Mouse (Mus musculus) liver, embryonic 11.5 days (tissue): Measurements from ENCODE around the gene H2-Q7. TPM values are rescaled to one million over a fixed set of nuclear protein-coding genes. Genes with fewer than 3 reads are reported as not detected.
"Not testable (repeated sequence)": the region's sequence is repeated elsewhere in the genome, so short reads cannot be mapped to it uniquely, and the experiment has no call there.

Experiments used
- ATAC-seq: fragments of 200-750 bp; cut with Nextera tagmentation; replicated peaks from 2 replicates; pipeline ENCODE4 v1.8.0; 2017; ENCODE audit warnings: moderate number of reproducible peaks, mild to moderate bottlenecking, moderate TSS enrichment, moderate library complexity; ENCODE audit not compliant: low FRiP score
- DNase-seq: peaks from one replicate; pipeline ENCODE4 v3.0.0-alpha.2; 2017; ENCODE audit warnings: low spot score
- H3K27ac ChIP-seq: fragments of 300-500 bp; sonication (generic); 2 replicates; pipeline ENCODE4 v1.5.1; 2014; ENCODE audit warnings: mild to moderate bottlenecking, low read depth, low read length, control low read depth
- H3K27me3 ChIP-seq: fragments of 300-500 bp; sonication (generic); replicated peaks from 2 replicates; pipeline ENCODE4 v1.6.1; 2014; ENCODE audit warnings: low read length, mixed read lengths; ENCODE audit not compliant: control insufficient read depth, insufficient read depth
- H3K36me3 ChIP-seq: fragments of 300-500 bp; sonication (generic); 2 replicates; pipeline ENCODE4 v1.6.1; 2014; ENCODE audit warnings: mild to moderate bottlenecking, low read length, moderate library complexity, mixed read lengths; ENCODE audit not compliant: control insufficient read depth, insufficient read depth
- H3K4me1 ChIP-seq: fragments of 300-500 bp; sonication (generic); replicated peaks from 2 replicates; pipeline ENCODE4 v1.6.1; 2014; ENCODE audit warnings: low read length, mixed read lengths; ENCODE audit not compliant: control insufficient read depth, insufficient read depth
- H3K4me2 ChIP-seq: fragments of 300-500 bp; sonication (generic); 2 replicates; pipeline ENCODE4 v1.6.1; 2014; ENCODE audit warnings: mild to moderate bottlenecking, control low read depth, moderate library complexity
- H3K4me3 ChIP-seq: fragments of 300-500 bp; sonication (generic); 2 replicates; pipeline ENCODE4 v1.5.1; 2014; ENCODE audit warnings: low read depth, low read length, control low read depth
- H3K9ac ChIP-seq: fragments of 300-500 bp; sonication (generic); 2 replicates; pipeline ENCODE4 v1.6.1; 2014; ENCODE audit warnings: low read depth, low read length, control low read depth
- H3K9me3 ChIP-seq: fragments of 300-500 bp; sonication (generic); 2 replicates; pipeline ENCODE4 v1.6.1; 2016; ENCODE audit warnings: low read length, inconsistent platforms, mixed read lengths; ENCODE audit not compliant: control insufficient read depth
- WGBS: fragments of 180-500 bp; shearing (Covaris S2); extraction: QIAGEN DNeasy Blood & Tissue Kit; methylation state at CpG from one replicate; pipeline ENCODE4 v1.1.7; 2014; 5-methylcytosine and 5-hydroxymethylcytosine counted together
- polyA plus RNA-seq: library from polyadenylated mRNA; unstranded; fragments of >200 nt; fragmentation: Nextera tagmentation; extraction: Ambion mirVana; gene quantifications from 2 replicates; pipeline ENCODE4 v1.2.1, GENCODE M21; 2014

H2-Q7 gene
- polyA plus RNA-seq, 1 experiment from 2014 or later, result 29.9 TPM

DNA sequence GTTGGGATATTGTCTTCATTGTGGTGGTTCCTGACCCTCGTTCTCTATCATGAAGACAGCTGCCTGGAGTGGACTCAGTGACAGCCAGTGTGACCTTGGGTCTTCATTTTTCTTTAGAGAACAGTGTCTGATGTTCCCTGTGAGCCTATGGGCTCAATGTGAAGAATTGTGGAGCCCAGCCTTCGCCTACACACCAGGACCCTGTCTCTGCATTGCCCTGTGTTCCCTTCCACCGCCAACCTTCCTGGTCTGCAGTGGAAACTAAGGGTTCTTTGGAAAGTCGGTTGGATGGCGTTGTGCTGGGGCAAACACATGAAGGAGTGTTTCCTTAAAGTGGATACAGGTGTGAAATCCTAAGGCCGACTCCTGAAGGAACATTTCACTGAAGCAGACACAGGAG is 10.1 kb upstream of the H2-Q7 start:
- H3K4me2 ChIP-seq, H3K36me3 ChIP-seq, ATAC-seq, DNase-seq, H3K9me3 ChIP-seq, H3K4me3 ChIP-seq, H3K9ac ChIP-seq, H3K4me1 ChIP-seq, H3K27ac ChIP-seq: not testable (repeated sequence)
- 75% methylated on average over 6 of the region's 6 CpGs for WGBS
- peaks cover 21% of the 10 kb centered on the region for H3K27me3 ChIP-seq

DNA sequence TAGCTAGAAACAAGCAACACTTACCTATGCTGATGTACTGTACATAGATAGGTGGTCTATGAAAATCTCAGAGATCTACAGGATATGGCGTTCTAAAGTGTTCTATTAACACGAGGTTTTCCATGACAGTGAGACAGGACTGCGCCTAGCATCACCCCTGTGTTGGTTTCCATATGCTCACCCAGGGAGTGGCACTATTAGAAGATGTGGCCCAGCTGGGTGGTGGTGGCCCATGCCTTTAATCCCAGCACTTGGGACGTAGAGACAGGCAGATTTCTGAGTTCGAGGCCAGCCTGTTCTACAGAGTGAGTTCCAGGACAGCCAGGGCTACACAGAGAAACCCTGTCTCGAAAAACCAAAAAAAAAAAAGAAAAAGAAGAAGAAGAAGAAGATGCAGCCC is 8.3 kb upstream of the H2-Q7 start:
- not testable (repeated sequence) for H3K36me3 ChIP-seq, DNase-seq, H3K27me3 ChIP-seq, H3K4me3 ChIP-seq, H3K9ac ChIP-seq, H3K4me2 ChIP-seq, H3K4me1 ChIP-seq, H3K9me3 ChIP-seq, H3K27ac ChIP-seq, ATAC-seq
- 73% methylated on average over 6 of the region's 6 CpGs for WGBS

DNA sequence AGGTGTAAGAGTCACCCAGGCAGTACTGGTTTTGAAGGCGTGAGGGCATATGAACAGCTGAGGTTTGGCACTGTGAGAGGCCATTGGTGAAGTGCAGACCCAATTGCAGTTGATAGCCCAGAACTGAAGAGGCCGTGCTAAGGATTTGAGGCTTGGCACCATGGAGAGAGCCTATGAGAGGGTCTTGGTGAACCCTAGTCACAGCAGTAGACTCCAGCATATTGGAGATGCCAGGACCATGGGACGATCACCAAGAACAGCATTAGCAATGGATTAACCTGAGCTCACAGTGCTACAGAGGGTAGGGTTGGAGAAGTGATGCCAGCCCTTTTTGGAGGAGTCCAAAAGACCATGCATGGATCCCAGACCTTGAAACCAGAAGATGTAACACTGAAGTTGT is 6.8 kb upstream of the H2-Q7 start:
- 82% methylated on average over 3 of the region's 3 CpGs for WGBS
- not testable (repeated sequence) for DNase-seq, H3K4me1 ChIP-seq, H3K9ac ChIP-seq, H3K4me2 ChIP-seq, ATAC-seq, H3K27me3 ChIP-seq, H3K4me3 ChIP-seq, H3K9me3 ChIP-seq, H3K27ac ChIP-seq, H3K36me3 ChIP-seq

GRCm38 (mm10) chr17:35434836-35435235 is 4.1 kb upstream of the H2-Q7 start:
- H3K4me3 ChIP-seq, H3K4me1 ChIP-seq, H3K36me3 ChIP-seq, H3K27ac ChIP-seq, H3K9me3 ChIP-seq, ATAC-seq, H3K9ac ChIP-seq, H3K4me2 ChIP-seq: not testable (repeated sequence)
- peak; percentile 46 for DNase-seq
- peaks cover 17% of the 10 kb centered on the region for H3K27me3 ChIP-seq
- WGBS, result 8% methylated on average over 8 of the region's 8 CpGs

DNA sequence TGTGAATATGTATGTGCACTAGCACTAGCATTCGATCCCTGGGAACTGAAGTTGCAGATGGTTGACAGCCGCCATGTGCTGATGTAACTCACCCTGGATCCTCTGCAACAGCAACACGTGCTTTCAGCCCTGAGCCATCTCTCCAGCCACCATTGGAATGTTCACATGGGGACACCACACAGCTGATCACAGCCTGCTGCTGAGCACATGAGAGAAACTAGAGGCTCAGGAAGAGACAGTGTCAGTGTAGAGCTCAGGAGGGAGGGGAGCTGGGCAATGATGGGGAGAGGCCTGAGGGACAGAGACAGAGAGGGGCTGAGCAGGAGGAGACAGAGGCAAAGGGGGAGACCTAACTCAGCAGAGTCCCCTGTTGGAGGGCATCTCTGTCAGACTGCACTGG is 3.4 kb upstream of the H2-Q7 start:
- H3K9me3 ChIP-seq, H3K27ac ChIP-seq, H3K4me3 ChIP-seq, H3K36me3 ChIP-seq, H3K4me1 ChIP-seq, ATAC-seq, H3K9ac ChIP-seq, H3K4me2 ChIP-seq: not testable (repeated sequence)
- peak; percentile 29 for DNase-seq
- 71% methylated on average over 3 of the region's 3 CpGs for WGBS
- H3K27me3 ChIP-seq, result peaks cover 23% of the 10 kb centered on the region

DNA sequence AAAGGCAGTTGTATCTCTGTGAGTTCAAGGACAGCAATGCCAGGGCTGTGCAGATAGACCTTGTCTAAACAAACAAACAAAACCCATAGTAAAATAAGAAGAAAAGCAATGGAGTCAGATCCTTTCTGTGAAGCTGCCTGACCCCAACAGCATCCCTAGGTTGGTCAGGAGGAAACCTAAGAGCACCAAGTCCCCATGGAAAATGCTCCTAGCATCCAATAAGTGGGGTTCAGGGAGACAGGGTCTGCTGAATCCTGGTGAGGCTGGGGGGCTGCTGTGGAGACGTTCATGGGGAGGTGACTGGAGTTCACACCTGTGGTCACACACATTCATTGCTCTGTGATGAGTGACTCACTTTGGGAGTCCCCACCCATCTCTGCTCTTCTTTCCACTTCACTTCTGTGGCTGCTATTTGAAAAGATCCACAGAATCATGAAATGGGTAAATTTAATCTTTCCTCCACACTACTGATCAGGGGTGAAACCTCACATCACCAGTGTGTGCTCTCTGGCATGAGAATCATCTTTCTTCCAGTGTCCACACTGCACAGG is 1.5 kb upstream of the H2-Q7 start:
- peaks cover 21% of the 10 kb centered on the region for H3K27me3 ChIP-seq
- not testable (repeated sequence) for H3K36me3 ChIP-seq, H3K27ac ChIP-seq, ATAC-seq, H3K9me3 ChIP-seq, H3K4me2 ChIP-seq, H3K4me3 ChIP-seq, H3K4me1 ChIP-seq, H3K9ac ChIP-seq, DNase-seq
- 65% methylated on average over 1 of the region's 1 CpGs for WGBS

- ATAC-seq, H3K4me2 ChIP-seq, H3K4me1 ChIP-seq, H3K36me3 ChIP-seq, H3K4me3 ChIP-seq, H3K9ac ChIP-seq, DNase-seq, H3K27ac ChIP-seq, H3K9me3 ChIP-seq: not testable (repeated sequence)
- 49% methylated on average over 1 of the region's 3 CpGs for WGBS
- peaks cover 21% of the 10 kb centered on the region for H3K27me3 ChIP-seq
Observed at GRCm38 (mm10) chr17:35438395-35438794, 560 bp upstream of the H2-Q7 start.

- Histone ChIP-seq H3K27me3 (peaks cover 21% of the 10 kb centered on the region), H3K4me3 (peak overlapping the region; percentile 42), H3K4me2 (peak overlapping the region; percentile 63), H3K9ac (peak overlapping the region; percentile 10; the same call in 1 of the 2 replicates)
- not testable (repeated sequence) for H3K4me1 ChIP-seq, H3K9me3 ChIP-seq, DNase-seq, H3K27ac ChIP-seq, H3K36me3 ChIP-seq
- peak; percentile 34; the same call in 1 of the 2 replicates for ATAC-seq
- 3% methylated on average over 41 of the region's 48 CpGs for whole genome bisulfite sequencing
Observed at GRCm38 (mm10) chr17:35439295-35439747, 366 bp downstream of the H2-Q7 start.

DNA sequence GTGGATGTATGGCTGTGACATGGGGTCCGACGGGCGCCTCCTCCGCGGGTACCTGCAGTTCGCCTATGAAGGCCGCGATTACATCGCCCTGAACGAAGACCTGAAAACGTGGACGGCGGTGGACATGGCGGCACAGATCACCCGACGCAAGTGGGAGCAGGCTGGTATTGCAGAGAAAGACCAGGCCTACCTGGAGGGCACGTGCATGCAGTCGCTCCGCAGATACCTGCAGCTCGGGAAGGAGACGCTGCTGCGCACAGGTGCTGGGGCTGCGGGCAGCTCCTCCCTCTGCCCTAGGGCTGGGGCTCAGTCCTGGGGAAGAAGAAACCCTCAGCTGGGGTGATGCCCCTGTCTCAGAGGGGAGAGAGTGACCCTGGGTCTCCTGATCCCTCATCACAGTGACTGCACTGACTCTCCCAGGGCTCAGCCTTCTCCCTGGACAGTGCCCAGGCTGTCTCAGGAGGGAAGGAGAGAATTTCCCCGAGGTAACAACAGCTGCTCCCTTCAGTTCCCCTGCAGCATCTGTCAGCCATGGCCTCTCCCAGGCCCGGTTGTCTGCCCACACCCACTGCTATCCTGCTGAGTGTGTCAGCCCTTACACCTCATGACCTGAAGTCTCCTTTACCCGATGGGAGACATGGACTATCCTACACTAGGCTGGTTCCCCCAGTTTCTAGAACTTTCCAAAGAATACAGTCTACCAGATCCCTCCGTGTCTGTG is 1.1 kb downstream of the H2-Q7 start:
- not testable (repeated sequence) for H3K4me1 ChIP-seq, H3K9ac ChIP-seq, H3K27ac ChIP-seq, ATAC-seq, H3K4me3 ChIP-seq, H3K9me3 ChIP-seq, DNase-seq, H3K4me2 ChIP-seq, H3K36me3 ChIP-seq
- peaks cover 21% of the 10 kb centered on the region for H3K27me3 ChIP-seq
- WGBS, result 38% methylated on average over 24 of the region's 27 CpGs
